Mouse (Mus musculus) midbrain, embryonic 14.5 days (tissue): Measurements from ENCODE around the gene Nudt21. TPM values are rescaled to one million over a fixed set of nuclear protein-coding genes. Genes with fewer than 3 reads are reported as not detected.

ENCODE experiments used
- ATAC-seq: fragments of 200-750 bp; cut with Nextera tagmentation; 2 replicates; pipeline ENCODE4 v1.8.0; 2017; ENCODE audit warnings: moderate number of reproducible peaks, moderate library complexity; ENCODE audit not compliant: low FRiP score, low TSS enrichment
- DNase-seq: peaks from one replicate; pipeline ENCODE4 v3.0.0-alpha.2; 2015
- H3K27ac ChIP-seq: fragments of 300-500 bp; sonication (generic); replicated peaks from 2 replicates; pipeline ENCODE4 v1.5.1; 2014; ENCODE audit warnings: mild to moderate bottlenecking, low read depth, low read length, moderate library complexity
- H3K27me3 ChIP-seq: fragments of 300-500 bp; sonication (generic); 2 replicates; pipeline ENCODE4 v1.6.1; 2014; ENCODE audit warnings: low read length, control low read depth, mixed read lengths; ENCODE audit not compliant: control insufficient read depth, insufficient read depth
- H3K36me3 ChIP-seq: fragments of 300-500 bp; sonication (generic); 2 replicates; pipeline ENCODE4 v1.6.1; 2014; ENCODE audit warnings: low read length, control low read depth; ENCODE audit not compliant: control insufficient read depth, insufficient read depth
- H3K4me1 ChIP-seq: fragments of 300-500 bp; sonication (generic); 2 replicates; pipeline ENCODE4 v1.6.1; 2014; ENCODE audit warnings: mild to moderate bottlenecking, antibody characterized with exemption, low read length, control low read depth; ENCODE audit not compliant: control insufficient read depth, insufficient read depth
- H3K4me2 ChIP-seq: fragments of 300-500 bp; sonication (generic); 2 replicates; pipeline ENCODE4 v1.6.1; 2014; ENCODE audit warnings: mild to moderate bottlenecking, low read length, moderate library complexity
- H3K4me3 ChIP-seq: fragments of 300-500 bp; sonication (generic); replicated peaks from 2 replicates; pipeline ENCODE4 v1.5.1; 2014; ENCODE audit warnings: low read depth, low read length
- H3K9ac ChIP-seq: fragments of 300-500 bp; sonication (generic); replicated peaks from 2 replicates; pipeline ENCODE4 v1.6.1; 2014; ENCODE audit warnings: mild to moderate bottlenecking, low read length, moderate library complexity
- H3K9me3 ChIP-seq: fragments of 300-500 bp; sonication (generic); 2 replicates; pipeline ENCODE4 v1.6.1; 2016; ENCODE audit warnings: low read length, control low read depth, mixed read lengths; ENCODE audit not compliant: control insufficient read depth
- WGBS: fragments of 180-500 bp; shearing (Covaris S2); extraction: QIAGEN DNeasy Blood & Tissue Kit; methylation state at CpG from one replicate; pipeline ENCODE4 v1.1.7; 2014; 5-methylcytosine and 5-hydroxymethylcytosine counted together
- polyA plus RNA-seq: library from polyadenylated mRNA; unstranded; fragments of >200 nt; fragmentation: Nextera tagmentation; extraction: Ambion mirVana; gene quantifications from 2 replicates; pipeline ENCODE4 v1.2.1, GENCODE M21; 2014

Nudt21 gene
- polyA plus RNA-seq, 1 experiment from 2014 or later: 120 TPM

GRCm38 (mm10) chr8:94010101-94010705 lies 26.6 kb downstream of the Nudt21 start:
- no peaks in the 10 kb centered on the region for H3K27me3 ChIP-seq
- H3K9ac ChIP-seq: no peak overlapping the region
- H3K36me3 ChIP-seq: no peaks in the 10 kb centered on the region
- no peak overlapping the region for H3K4me3 ChIP-seq
- no peak overlapping the region for H3K27ac ChIP-seq
- H3K9me3 ChIP-seq: no peaks in the 10 kb centered on the region
- H3K4me1 ChIP-seq: peaks cover 26% of the 10 kb centered on the region
- no peak for ATAC-seq
- WGBS: 45% methylated on average over 2 of the region's 2 CpGs
- peak overlapping the region; percentile 85 for H3K4me2 ChIP-seq
- DNase-seq: no peak

GRCm38 (mm10) chr8:94009243-94009845 lies 27.5 kb downstream of the Nudt21 start:
- ATAC-seq (no peak), DNase-seq (no peak)
- H3K27ac ChIP-seq: no peak overlapping the region
- no peaks in the 10 kb centered on the region for H3K27me3 ChIP-seq
- peaks cover 4% of the 10 kb centered on the region; the same call in 1 of the 2 replicates for H3K36me3 ChIP-seq
- H3K9me3 ChIP-seq: no peaks in the 10 kb centered on the region
- H3K4me1 ChIP-seq: peaks cover 26% of the 10 kb centered on the region
- 66% methylated on average over 15 of the region's 15 CpGs for WGBS
- H3K9ac ChIP-seq: no peak overlapping the region
- 0 out of 2 replicates have a peak overlapping the region, but pooled peaks have one; percentile 0 for H3K4me2 ChIP-seq
- no peak overlapping the region for H3K4me3 ChIP-seq

DNA sequence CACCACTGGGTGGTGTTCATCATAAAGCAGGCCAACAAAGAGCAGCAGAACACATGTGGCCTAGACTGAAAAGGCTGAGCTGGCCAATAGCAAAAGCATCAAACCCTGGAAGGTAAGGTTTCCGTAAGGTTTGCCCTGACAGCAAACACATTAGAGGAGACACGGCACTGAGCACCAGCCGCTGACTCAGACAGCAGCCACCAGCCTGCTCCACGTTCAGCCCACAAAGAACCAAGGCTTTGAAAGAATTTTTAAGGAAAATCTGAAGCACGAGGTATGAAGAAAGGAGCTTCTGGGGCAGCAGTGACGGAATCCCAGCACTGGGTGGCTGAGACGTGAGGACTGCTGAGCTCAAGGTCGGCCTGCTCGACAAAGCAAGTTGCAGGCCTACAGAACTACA lies 32.7 kb downstream of the Nudt21 start:
- H3K4me2 ChIP-seq: no peak overlapping the region
- H3K4me1 ChIP-seq: peaks cover 5% of the 10 kb centered on the region; the same call in 1 of the 2 replicates
- no peak for DNase-seq
- no peak overlapping the region for H3K9ac ChIP-seq
- H3K9me3 ChIP-seq: no peaks in the 10 kb centered on the region
- H3K27me3 ChIP-seq: no peaks in the 10 kb centered on the region
- H3K4me3 ChIP-seq: no peak overlapping the region
- H3K36me3 ChIP-seq: peaks cover 44% of the 10 kb centered on the region
- WGBS: 90% methylated on average over 9 of the region's 9 CpGs
- no peak for ATAC-seq
- no peak overlapping the region for H3K27ac ChIP-seq

DNA sequence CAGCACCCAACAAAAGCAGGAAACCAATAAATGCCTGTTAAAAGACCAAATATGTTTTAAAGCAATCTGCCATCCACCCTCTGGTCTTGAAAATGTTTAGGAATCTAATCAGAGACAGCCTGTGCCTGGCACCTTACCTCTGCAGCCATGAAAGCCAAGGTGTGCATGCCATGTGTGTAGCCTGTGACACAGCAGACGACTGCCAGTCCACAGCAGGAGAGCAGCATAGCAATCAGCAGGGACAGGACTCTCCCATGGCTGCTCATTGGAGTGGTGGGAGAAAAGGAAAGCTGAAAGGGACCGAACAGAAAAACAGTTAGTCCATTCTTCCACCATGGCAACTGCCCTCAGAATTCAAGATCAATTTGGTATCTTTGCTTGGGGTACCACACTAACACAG lies 37.9 kb downstream of the Nudt21 start:
- H3K9me3 ChIP-seq: no peaks in the 10 kb centered on the region
- 91% methylated on average over 2 of the region's 2 CpGs for WGBS
- H3K4me3 ChIP-seq: no peak overlapping the region
- no peak overlapping the region for H3K4me2 ChIP-seq
- H3K4me1 ChIP-seq: no peaks in the 10 kb centered on the region
- no peak for DNase-seq
- no peak overlapping the region for H3K27ac ChIP-seq
- H3K9ac ChIP-seq: no peak overlapping the region
- no peaks in the 10 kb centered on the region for H3K27me3 ChIP-seq
- peaks cover 59% of the 10 kb centered on the region for H3K36me3 ChIP-seq
- no peak for ATAC-seq

GRCm38 (mm10) chr8:93989739-93990138 lies 47.1 kb downstream of the Nudt21 start:
- no peaks in the 10 kb centered on the region for H3K4me1 ChIP-seq
- H3K9me3 ChIP-seq: 0 out of 2 replicates have a peak, but pooled peaks cover 3% of the 10 kb centered on the region
- WGBS: 98% methylated on average over 4 of the region's 4 CpGs
- H3K4me2 ChIP-seq: no peak overlapping the region
- no peak overlapping the region for H3K9ac ChIP-seq
- no peaks in the 10 kb centered on the region for H3K27me3 ChIP-seq
- DNase-seq: no peak
- no peak overlapping the region for H3K27ac ChIP-seq
- H3K4me3 ChIP-seq: no peak overlapping the region
- H3K36me3 ChIP-seq: peaks cover 45% of the 10 kb centered on the region
- ATAC-seq: no peak

GRCm38 (mm10) chr8:93984731-93985130 lies 52.1 kb downstream of the Nudt21 start:
- Histone ChIP-seq H3K36me3 (peaks cover 87% of the 10 kb centered on the region), H3K4me3 (no peak overlapping the region), H3K4me1 (no peaks in the 10 kb centered on the region), H3K27me3 (no peaks in the 10 kb centered on the region), H3K9me3 (no peaks in the 10 kb centered on the region), H3K27ac (no peak overlapping the region), H3K4me2 (no peak overlapping the region), H3K9ac (no peak overlapping the region)
- ATAC-seq: no peak
- WGBS: 93% methylated on average over 3 of the region's 3 CpGs
- DNase-seq: no peak

- ATAC-seq (no peak), DNase-seq (peak; percentile 56)
- H3K9ac ChIP-seq: no peak overlapping the region
- H3K9me3 ChIP-seq: no peaks in the 10 kb centered on the region
- H3K4me2 ChIP-seq: no peak overlapping the region
- 81% methylated on average over 3 of the region's 3 CpGs for WGBS
- H3K27ac ChIP-seq: no peak overlapping the region
- H3K27me3 ChIP-seq: no peaks in the 10 kb centered on the region
- H3K4me3 ChIP-seq: no peak overlapping the region
- peaks cover 86% of the 10 kb centered on the region for H3K36me3 ChIP-seq
- H3K4me1 ChIP-seq: no peaks in the 10 kb centered on the region
Measured at GRCm38 (mm10) chr8:93983827-93984226, 53.0 kb downstream of the Nudt21 start.

DNA sequence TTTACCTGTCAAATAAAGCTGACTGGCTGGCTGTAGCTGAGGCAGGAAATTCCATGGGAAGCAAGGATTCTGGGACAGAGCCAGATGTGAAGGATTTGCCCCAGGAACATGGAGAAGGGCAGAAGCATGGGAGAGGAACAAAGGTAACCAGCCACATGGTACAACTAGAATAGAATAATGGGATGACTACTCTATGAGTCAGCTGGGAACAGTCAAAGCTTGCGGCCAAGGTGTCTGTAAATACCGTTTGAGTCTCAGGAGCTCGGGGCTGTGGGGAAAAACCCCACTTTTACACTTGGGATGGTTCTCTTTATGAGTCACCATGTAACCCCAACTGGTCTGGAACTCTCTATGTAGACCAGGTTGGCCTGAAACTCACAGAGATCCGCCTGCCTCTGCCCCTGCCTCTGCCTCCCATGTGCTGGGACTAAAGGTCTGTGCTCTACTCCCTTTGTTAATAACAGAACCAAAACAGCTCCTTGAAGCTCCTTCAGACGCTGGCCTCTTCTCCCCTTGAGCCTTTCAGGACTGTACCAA lies 55.1 kb downstream of the Nudt21 start:
- WGBS: 95% methylated on average over 5 of the region's 5 CpGs
- no peaks in the 10 kb centered on the region for H3K27me3 ChIP-seq
- H3K4me2 ChIP-seq: no peak overlapping the region
- ATAC-seq (no peak), DNase-seq (no peak)
- H3K9me3 ChIP-seq: no peaks in the 10 kb centered on the region
- H3K36me3 ChIP-seq: peaks cover 88% of the 10 kb centered on the region
- H3K9ac ChIP-seq: no peak overlapping the region
- H3K4me1 ChIP-seq: no peaks in the 10 kb centered on the region
- no peak overlapping the region for H3K4me3 ChIP-seq
- H3K27ac ChIP-seq: no peak overlapping the region

GRCm38 (mm10) chr8:93980141-93980540 lies 56.7 kb downstream of the Nudt21 start:
- Histone ChIP-seq H3K4me2 (no peak overlapping the region), H3K36me3 (peaks cover 84% of the 10 kb centered on the region), H3K27me3 (no peaks in the 10 kb centered on the region), H3K4me1 (no peaks in the 10 kb centered on the region), H3K9me3 (no peaks in the 10 kb centered on the region), H3K4me3 (no peak overlapping the region), H3K9ac (no peak overlapping the region), H3K27ac (no peak overlapping the region)
- WGBS: 88% methylated on average over 4 of the region's 4 CpGs
- DNase-seq (no peak), ATAC-seq (no peak)
